Mouse (Mus musculus): ENCODE data around the gene Ccdc9. TPM values are rescaled to one million over a fixed set of nuclear protein-coding genes. Genes with fewer than 3 reads are reported as not detected.
A peak's percentile ranks its signal among the peaks of the same experiment; 100 is the strongest.

Ccdc9 gene
- total and polyA plus RNA-seq, 3 experiments: 32.0 to 81.0 (median 47.6) TPM

- TF ChIP-seq E2F4 (IDR thresholded peaks at IDR 0.05; ENCODE audit: insufficient replicate concordance, low read depth, low read length) (no peak), HCFC1 (IDR thresholded peaks at IDR 0.05; ENCODE audit: low read depth, low read length) (no peak), ZNF384 (IDR thresholded peaks at IDR 0.05; ENCODE audit: low read depth, low read length) (no peak), MAX (IDR thresholded peaks at IDR 0.05; ENCODE audit: low read length) (no peak), BHLHE40 (IDR thresholded peaks at IDR 0.05; ENCODE audit: low read depth, low read length) (peak; percentile 71)
Observed at GRCm38 (mm10) chr7:16254195-16254594, 32.4 kb downstream of the Ccdc9 start (continued).

- 0 out of 2 replicates have a peak overlapping the region, but pooled peaks have one; percentile 23 for H3K4me2 ChIP-seq (ENCODE audit: insufficient read depth, low read depth, poor library complexity, severe bottlenecking)
- H3K79me2 ChIP-seq (replicated peaks; ENCODE audit: control insufficient read depth, extremely low read depth, insufficient read depth, poor library complexity, severe bottlenecking): no peaks in the 10 kb centered on the region
- no peak overlapping the region for H3K4me3 ChIP-seq (replicated peaks in 1 of 3; ENCODE audit: low read depth in 2 of 3, low read length in 2 of 3, poor library complexity in 1 of 3)
- no peak for DNase-seq (ENCODE audit: extremely low read depth)
- H3K4me1 ChIP-seq (ENCODE audit: control insufficient read depth in 1 of 2, insufficient read depth in 2 of 2): peaks cover 5 to 22% of the 10 kb centered on the region in 2 experiments
- H3K9ac ChIP-seq (ENCODE audit: insufficient read depth, low read depth): no peak overlapping the region
- no peak overlapping the region for H3K27ac ChIP-seq (ENCODE audit: insufficient read depth, low read depth)
- dilution Hi-C loops (cut with MboI; ENCODE audit: extremely low pct_ligation_motif_present, extremely low pct_unique_long_range_greater_than_20kb, low sequenced_read_pairs): no loop called here
- H3K9me3 ChIP-seq (replicated peaks; ENCODE audit: low read length): no peaks in the 10 kb centered on the region
- no peaks in the 10 kb centered on the region for H3K36me3 ChIP-seq (replicated peaks in 1 of 2; ENCODE audit: control insufficient read depth in 1 of 2, insufficient read depth in 1 of 2, low read length in 1 of 2)
- TF ChIP-seq MYC (IDR thresholded peaks at IDR 0.05; ENCODE audit: low read depth, low read length) (no peak), RAD21 (IDR thresholded peaks at IDR 0.05; ENCODE audit: low read depth, low read length) (no peak), HCFC1 (IDR thresholded peaks at IDR 0.05; ENCODE audit: low read depth, low read length) (no peak), USF1 (IDR thresholded peaks at IDR 0.05; ENCODE audit: low read depth, low read length) (no peak), ETS1 (conservative IDR thresholded peaks at IDR 0.05; ENCODE audit: low read depth, low read length) (no peak), USF2 (conservative IDR thresholded peaks at IDR 0.05; ENCODE audit: low read depth, low read length) (no peak), MXI1 (IDR thresholded peaks at IDR 0.05; ENCODE audit: low read depth, low read length) (no peak), GABPA (IDR thresholded peaks at IDR 0.05; ENCODE audit: insufficient replicate concordance, low read depth, low read length) (no peak), NRF1 (IDR thresholded peaks at IDR 0.05; ENCODE audit: low read depth, low read length) (no peak), POLR2AphosphoS2 (IDR thresholded peaks at IDR 0.05; ENCODE audit: low read depth, low read length) (no peak), MEF2A (IDR thresholded peaks at IDR 0.05; ENCODE audit: borderline replicate concordance, low read depth, low read length) (no peak), TBP (conservative IDR thresholded peaks at IDR 0.05; ENCODE audit: low read depth, low read length) (no peak)
- H3K27me3 ChIP-seq (replicated peaks): no peaks in the 10 kb centered on the region
- in situ Hi-C loops (cut with MboI; ENCODE audit: low pct_ligation_motif_present, low pct_unique_long_range_greater_than_20kb, low sequenced_read_pairs): loop anchor here (10.0 to 25.0 kb wide), 2 partner anchors 56 to 188 kb away; partner anchors contain the start of gene Zfp541
Observed at GRCm38 (mm10) chr7:16250687-16251086, 35.9 kb downstream of the Ccdc9 start.

GRCm38 (mm10) chr7:16245958-16246357 is 40.6 kb downstream of the Ccdc9 start:
- Histone ChIP-seq H3K27me3 (replicated peaks) (no peaks in the 10 kb centered on the region), H3K4me1 (ENCODE audit: control insufficient read depth in 1 of 2, insufficient read depth in 2 of 2) (peaks cover 5 to 15% of the 10 kb centered on the region in 2 experiments; a peak in 3 of 4 replicates), H3K27ac (ENCODE audit: insufficient read depth, low read depth) (no peak overlapping the region), H3K9ac (ENCODE audit: insufficient read depth, low read depth) (no peak overlapping the region), H3K4me3 (replicated peaks in 1 of 3; ENCODE audit: low read depth in 2 of 3, low read length in 2 of 3, poor library complexity in 1 of 3) (no peak overlapping the region), H3K4me2 (ENCODE audit: insufficient read depth, low read depth, poor library complexity, severe bottlenecking) (no peak overlapping the region), H3K36me3 (replicated peaks in 1 of 2; ENCODE audit: control insufficient read depth in 1 of 2, insufficient read depth in 1 of 2, low read length in 1 of 2) (no peaks in the 10 kb centered on the region), H3K9me3 (replicated peaks; ENCODE audit: low read length) (no peaks in the 10 kb centered on the region), H3K79me2 (replicated peaks; ENCODE audit: control insufficient read depth, extremely low read depth, insufficient read depth, poor library complexity, severe bottlenecking) (no peaks in the 10 kb centered on the region)
- no peak for TF ChIP-seq JUN (IDR thresholded peaks at IDR 0.05; ENCODE audit: insufficient read depth, low read depth, low read length)
- 0 out of 4 replicates have a peak, but pooled peaks of 1 of the 2 experiments have one; percentile 17 for TF ChIP-seq CTCF (conservative IDR thresholded peaks at IDR 0.05 in 1 of 2, IDR thresholded peaks at IDR 0.05 in 1 of 2; ENCODE audit: low read depth in 2 of 2, low read length in 2 of 2)
- TF ChIP-seq IRF4 (IDR thresholded peaks at IDR 0.05; ENCODE audit: low read depth, low read length): no peak
- dilution Hi-C loops (cut with MboI; ENCODE audit: extremely low pct_ligation_motif_present, extremely low pct_unique_long_range_greater_than_20kb, low sequenced_read_pairs) (no loop called here), in situ Hi-C loops (cut with MboI; ENCODE audit: low pct_ligation_motif_present, low pct_unique_long_range_greater_than_20kb, low sequenced_read_pairs) (no loop called here)
- no peak for DNase-seq (ENCODE audit: extremely low read depth)
